Mouse (Mus musculus) limb, embryonic 12.5 days (tissue): Measurements from ENCODE around the gene Tlr4. TPM values are rescaled to one million over a fixed set of nuclear protein-coding genes. Genes with fewer than 3 reads are reported as not detected.

Experiments used
- ATAC-seq: fragments of 200-750 bp; cut with Nextera tagmentation; 2 replicates; pipeline ENCODE4 v1.8.0; 2017; ENCODE audit warnings: low read depth, moderate TSS enrichment; ENCODE audit not compliant: insufficient number of reproducible peaks, insufficient read depth, low FRiP score, low TSS enrichment
- H3K27ac ChIP-seq: fragments of 300-500 bp; sonication (generic); 2 replicates; pipeline ENCODE4 v1.5.1; 2016; ENCODE audit warnings: mild to moderate bottlenecking, moderate library complexity
- H3K27me3 ChIP-seq: fragments of 300-500 bp; sonication (generic); 2 replicates; pipeline ENCODE4 v1.6.1; 2016; ENCODE audit warnings: mild to moderate bottlenecking, moderate library complexity
- H3K36me3 ChIP-seq: fragments of 300-500 bp; sonication (generic); 2 replicates; pipeline ENCODE4 v1.6.1; 2016; ENCODE audit warnings: mild to moderate bottlenecking, moderate library complexity
- H3K4me1 ChIP-seq: fragments of 300-500 bp; sonication (generic); replicated peaks from 2 replicates; pipeline ENCODE4 v1.6.1; 2016
- H3K4me2 ChIP-seq: fragments of 300-500 bp; sonication (generic); 2 replicates; pipeline ENCODE4 v1.6.1; 2016; ENCODE audit warnings: mild to moderate bottlenecking, moderate library complexity
- H3K4me3 ChIP-seq: fragments of 300-500 bp; sonication (generic); replicated peaks from 2 replicates; pipeline ENCODE4 v1.5.1; 2016; ENCODE audit warnings: mild to moderate bottlenecking
- H3K9ac ChIP-seq: fragments of 300-500 bp; sonication (generic); replicated peaks from 2 replicates; pipeline ENCODE4 v1.6.1; 2016; ENCODE audit warnings: mild to moderate bottlenecking, moderate library complexity
- H3K9me3 ChIP-seq: fragments of 300-500 bp; sonication (generic); 2 replicates; pipeline ENCODE4 v1.6.1; 2016; ENCODE audit warnings: mild to moderate bottlenecking, moderate library complexity
- WGBS: fragments of 180-500 bp; shearing (Covaris S2); methylation state at CpG from one replicate; pipeline ENCODE4 v1.1.7; 2016; 5-methylcytosine and 5-hydroxymethylcytosine counted together
- polyA plus RNA-seq: library from polyadenylated mRNA; unstranded; fragments of >200 nt; fragmentation: Nextera tagmentation; extraction: Ambion mirVana; gene quantifications from 2 replicates; pipeline ENCODE4 v1.2.1, GENCODE M21; 2016

Gene Tlr4
- polyA plus RNA-seq, 1 experiment from 2014 or later, result 0.83 TPM

GRCm38 (mm10) chr4:66900126-66900525 is 72.7 kb downstream of the Tlr4 start:
- Histone ChIP-seq H3K4me2 (no peak overlapping the region), H3K4me1 (no peaks in the 10 kb centered on the region), H3K36me3 (no peaks in the 10 kb centered on the region), H3K9me3 (no peaks in the 10 kb centered on the region), H3K9ac (no peak overlapping the region), H3K4me3 (no peak overlapping the region), H3K27ac (no peak overlapping the region), H3K27me3 (no peaks in the 10 kb centered on the region)
- ATAC-seq, result no peak

GRCm38 (mm10) chr4:66901498-66901897 is 74.1 kb downstream of the Tlr4 start:
- H3K9me3 ChIP-seq, result no peaks in the 10 kb centered on the region
- no peak overlapping the region for H3K9ac ChIP-seq
- no peaks in the 10 kb centered on the region for H3K27me3 ChIP-seq
- no peaks in the 10 kb centered on the region for H3K4me1 ChIP-seq
- no peak overlapping the region for H3K4me3 ChIP-seq
- no peaks in the 10 kb centered on the region for H3K36me3 ChIP-seq
- ATAC-seq, result no peak
- H3K4me2 ChIP-seq, result no peak overlapping the region
- H3K27ac ChIP-seq, result no peak overlapping the region

GRCm38 (mm10) chr4:66908376-66908775 is 81.0 kb downstream of the Tlr4 start:
- Histone ChIP-seq H3K4me1 (no peaks in the 10 kb centered on the region), H3K4me3 (no peak overlapping the region), H3K9me3 (no peaks in the 10 kb centered on the region; the same call in 1 of the 2 replicates), H3K9ac (no peak overlapping the region), H3K27me3 (no peaks in the 10 kb centered on the region), H3K27ac (no peak overlapping the region), H3K4me2 (no peak overlapping the region), H3K36me3 (no peaks in the 10 kb centered on the region)
- ATAC-seq, result no peak

GRCm38 (mm10) chr4:66919630-66920372 is 92.4 kb downstream of the Tlr4 start:
- Histone ChIP-seq H3K4me2 (no peak overlapping the region), H3K9ac (no peak overlapping the region), H3K4me1 (no peaks in the 10 kb centered on the region), H3K27me3 (no peaks in the 10 kb centered on the region), H3K9me3 (no peaks in the 10 kb centered on the region), H3K4me3 (no peak overlapping the region), H3K27ac (no peak overlapping the region), H3K36me3 (no peaks in the 10 kb centered on the region)
- WGBS, result 79% methylated on average over 3 of the region's 3 CpGs
- no peak for ATAC-seq

GRCm38 (mm10) chr4:66923616-66924276 is 96.4 kb downstream of the Tlr4 start:
- Histone ChIP-seq H3K4me2 (no peak overlapping the region), H3K9me3 (no peaks in the 10 kb centered on the region), H3K9ac (no peak overlapping the region), H3K36me3 (no peaks in the 10 kb centered on the region), H3K4me1 (no peaks in the 10 kb centered on the region), H3K27me3 (no peaks in the 10 kb centered on the region), H3K27ac (no peak overlapping the region), H3K4me3 (no peak overlapping the region)
- no peak for ATAC-seq
- WGBS, result 67% methylated on average over 3 of the region's 3 CpGs

- WGBS, result 50% methylated on average over 4 of the region's 4 CpGs
- Histone ChIP-seq H3K36me3 (no peaks in the 10 kb centered on the region), H3K4me1 (no peaks in the 10 kb centered on the region), H3K9me3 (no peaks in the 10 kb centered on the region), H3K9ac (no peak overlapping the region), H3K4me2 (no peak overlapping the region), H3K27ac (no peak overlapping the region), H3K4me3 (no peak overlapping the region), H3K27me3 (no peaks in the 10 kb centered on the region)
- no peak for ATAC-seq
Measured at GRCm38 (mm10) chr4:66926066-66926465, 98.7 kb downstream of the Tlr4 start.

- Histone ChIP-seq H3K27ac (no peak overlapping the region), H3K4me1 (no peaks in the 10 kb centered on the region), H3K27me3 (no peaks in the 10 kb centered on the region), H3K4me3 (no peak overlapping the region), H3K9me3 (no peaks in the 10 kb centered on the region), H3K36me3 (no peaks in the 10 kb centered on the region), H3K4me2 (no peak overlapping the region), H3K9ac (no peak overlapping the region)
- 69% methylated on average over 2 of the region's 2 CpGs for WGBS
- no peak for ATAC-seq
Measured at GRCm38 (mm10) chr4:66927537-66928088, 100.2 kb downstream of the Tlr4 start.

GRCm38 (mm10) chr4:66938489-66939061 is 111.2 kb downstream of the Tlr4 start:
- no peaks in the 10 kb centered on the region for H3K9me3 ChIP-seq
- no peaks in the 10 kb centered on the region for H3K36me3 ChIP-seq
- no peak overlapping the region for H3K4me3 ChIP-seq
- no peak overlapping the region for H3K9ac ChIP-seq
- no peak overlapping the region for H3K4me2 ChIP-seq
- H3K27ac ChIP-seq, result no peak overlapping the region
- ATAC-seq, result no peak
- H3K4me1 ChIP-seq, result peaks cover 7% of the 10 kb centered on the region; the same call in 1 of the 2 replicates
- no peaks in the 10 kb centered on the region for H3K27me3 ChIP-seq
- WGBS, result 40% methylated on average over 4 of the region's 4 CpGs

- WGBS, result 71% methylated on average over 1 of the region's 1 CpGs
Measured at GRCm38 (mm10) chr4:66941894-66942293, 114.5 kb downstream of the Tlr4 start.

GRCm38 (mm10) chr4:66943699-66944098 is 116.3 kb downstream of the Tlr4 start:
- no peaks in the 10 kb centered on the region for H3K9me3 ChIP-seq
- H3K36me3 ChIP-seq, result no peaks in the 10 kb centered on the region
- peaks cover 17% of the 10 kb centered on the region; the same call in 1 of the 2 replicates for H3K4me1 ChIP-seq
- ATAC-seq, result no peak
- no peak overlapping the region for H3K4me2 ChIP-seq
- H3K27me3 ChIP-seq, result no peaks in the 10 kb centered on the region
- H3K4me3 ChIP-seq, result no peak overlapping the region
- H3K9ac ChIP-seq, result no peak overlapping the region
- no peak overlapping the region for H3K27ac ChIP-seq

More at GRCm38 (mm10) chr4:66941894-66942293, 114.5 kb downstream of the Tlr4 start:
- no peaks in the 10 kb centered on the region for H3K27me3 ChIP-seq
- no peak overlapping the region for H3K4me3 ChIP-seq
- H3K36me3 ChIP-seq, result no peaks in the 10 kb centered on the region
- ATAC-seq, result no peak
- H3K4me1 ChIP-seq, result peaks cover 7% of the 10 kb centered on the region; the same call in 1 of the 2 replicates
- no peak overlapping the region for H3K4me2 ChIP-seq
- H3K9ac ChIP-seq, result no peak overlapping the region
- H3K27ac ChIP-seq, result no peak overlapping the region
- H3K9me3 ChIP-seq, result no peaks in the 10 kb centered on the region

GRCm38 (mm10) chr4:66947657-66948056 is 120.3 kb downstream of the Tlr4 start:
- Histone ChIP-seq H3K4me3 (no peak overlapping the region), H3K4me2 (no peak overlapping the region), H3K27me3 (no peaks in the 10 kb centered on the region), H3K36me3 (no peaks in the 10 kb centered on the region), H3K4me1 (peaks cover 16% of the 10 kb centered on the region; the same call in 1 of the 2 replicates), H3K9me3 (no peaks in the 10 kb centered on the region), H3K9ac (no peak overlapping the region), H3K27ac (no peak overlapping the region)
- WGBS, result 22% methylated on average over 1 of the region's 1 CpGs
- no peak for ATAC-seq
